Mouse (Mus musculus) layer of hippocampus, adult 18-20 months (tissue): ENCODE measurements around the gene Olfr92. TPM values are rescaled to one million over a fixed set of nuclear protein-coding genes. Genes with fewer than 3 reads are reported as not detected.
"Not testable (repeated sequence)": the region's sequence is repeated elsewhere in the genome, so short reads cannot be mapped to it uniquely, and the experiment has no call there.

Experiments used
- DNase-seq, 2 experiments: peaks; one replicate each; pipeline ENCODE4 v3.0.0; 2022; ENCODE audit warnings: low spot score in 2 of 2
- long read RNA-seq: library from polyadenylated mRNA; stranded (forward); transcript quantifications from one replicate; pipeline ENCODE4 v2.0.0, GENCODE M21; 2021
- total RNA-seq, 2 experiments: library from RNA; stranded (reverse); gene quantifications; 2 replicates each; pipeline ENCODE4 v1.2.3; 2021

Olfr92 gene
- not detected for total RNA-seq
- long read RNA-seq, result 0 reads

DNA sequence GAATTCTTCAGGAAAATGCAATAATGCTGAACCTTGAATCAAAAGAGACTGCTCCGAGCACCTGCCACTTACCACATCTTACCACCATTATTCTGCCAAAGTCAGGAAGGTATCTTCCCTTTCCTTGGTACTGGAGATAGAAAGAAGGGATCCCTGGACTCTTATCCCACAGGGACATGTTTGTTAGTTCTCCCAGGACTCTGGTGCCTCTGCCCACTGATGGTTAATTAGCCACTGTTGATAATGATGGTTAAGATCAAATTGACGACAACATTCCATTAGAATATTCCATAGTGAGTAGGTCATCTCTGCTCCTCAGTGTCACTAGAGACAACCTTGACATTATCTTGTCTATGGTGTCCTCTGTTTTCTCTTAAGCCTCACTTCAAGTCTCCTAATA, at the start of gene Olfr92:
Olfr92 (minus strand) TSS at position 101 of the 400 bp plus-strand sequence.
- DNase-seq, result no peak

GRCm38 (mm10) chr17:37161394-37161793, 41.5 kb upstream of the Olfr92 start, which contains the start of gene Olfr93:
TSS of gene Olfr93 (minus strand) at chr17:37161494.
- no peak for DNase-seq

- not testable (repeated sequence) for DNase-seq
Observed at GRCm38 (mm10) chr17:37131366-37131765, 11.5 kb upstream of the Olfr92 start.

DNA sequence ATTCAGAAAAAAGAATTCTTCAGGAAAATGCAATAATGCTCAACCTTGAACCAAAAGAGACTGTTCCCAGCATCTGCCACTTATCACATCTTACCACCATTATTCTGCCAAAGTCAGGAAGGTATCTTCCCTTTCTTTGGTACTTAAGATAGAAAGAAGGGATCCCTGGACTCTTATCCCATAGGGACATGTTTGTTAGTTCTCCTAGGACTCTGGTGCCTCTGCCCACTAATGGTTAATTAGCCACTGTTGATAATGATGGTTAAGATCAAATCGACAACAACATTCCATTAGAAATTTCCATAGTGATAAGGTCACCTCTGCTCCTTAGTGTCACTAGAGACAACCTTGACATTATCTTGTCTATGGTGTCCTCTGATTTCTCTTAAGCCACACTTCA, 21.7 kb downstream of the Olfr92 start, which contains the start of gene Olfr91:
Olfr91 (minus strand) TSS at position 101 of the 400 bp plus-strand sequence.
- no peak for DNase-seq

GRCm38 (mm10) chr17:37093289-37093688, 26.6 kb downstream of the Olfr92 start:
- no peak for DNase-seq

GRCm38 (mm10) chr17:37092198-37092597, 27.7 kb downstream of the Olfr92 start:
- DNase-seq, result no peak

- no peak for DNase-seq
Observed at GRCm38 (mm10) chr17:37088399-37088798, 31.5 kb downstream of the Olfr92 start, which contains the start of gene Olfr90. TSS of gene Olfr90 (minus strand) at chr17:37088499.

DNA sequence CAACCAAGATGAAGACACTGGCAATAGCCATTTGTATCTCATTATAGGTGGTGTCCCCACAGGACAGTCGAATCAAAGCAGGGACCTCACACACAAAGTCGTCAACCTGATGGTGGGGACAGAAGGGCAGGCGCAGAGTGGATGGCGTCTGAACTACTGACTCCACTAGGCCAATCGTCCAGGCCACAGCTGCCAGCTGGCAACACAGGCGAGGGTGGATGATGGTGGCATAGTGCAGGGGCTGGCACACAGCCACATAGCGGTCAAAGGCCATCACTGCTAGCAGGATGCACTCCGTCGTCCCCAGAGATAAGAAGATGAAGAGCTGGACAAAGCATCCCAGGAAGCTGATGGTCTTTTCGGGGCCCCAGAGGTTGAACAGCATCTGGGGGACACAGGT, 34.3 kb downstream of the Olfr92 start:
- no peak for DNase-seq

DNA sequence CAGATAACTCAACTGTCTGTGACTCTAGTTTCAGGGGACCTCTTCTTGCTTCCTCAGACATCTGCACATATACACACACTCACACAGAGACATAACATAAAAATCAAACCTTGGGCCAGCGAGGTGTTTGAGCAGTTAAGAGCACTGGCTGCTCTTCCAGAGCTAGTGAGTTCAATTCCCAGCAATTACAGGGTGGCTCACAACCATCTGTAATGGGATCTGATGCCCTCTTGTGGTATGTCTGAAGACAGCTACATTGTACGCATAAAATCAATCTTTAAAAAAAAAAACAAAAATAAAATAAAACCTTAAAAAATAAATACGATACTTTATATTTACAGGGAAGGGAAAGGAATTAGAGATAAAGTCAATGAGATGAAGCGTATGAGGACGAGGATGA, 35.3 kb downstream of the Olfr92 start:
- no peak for DNase-seq

DNA sequence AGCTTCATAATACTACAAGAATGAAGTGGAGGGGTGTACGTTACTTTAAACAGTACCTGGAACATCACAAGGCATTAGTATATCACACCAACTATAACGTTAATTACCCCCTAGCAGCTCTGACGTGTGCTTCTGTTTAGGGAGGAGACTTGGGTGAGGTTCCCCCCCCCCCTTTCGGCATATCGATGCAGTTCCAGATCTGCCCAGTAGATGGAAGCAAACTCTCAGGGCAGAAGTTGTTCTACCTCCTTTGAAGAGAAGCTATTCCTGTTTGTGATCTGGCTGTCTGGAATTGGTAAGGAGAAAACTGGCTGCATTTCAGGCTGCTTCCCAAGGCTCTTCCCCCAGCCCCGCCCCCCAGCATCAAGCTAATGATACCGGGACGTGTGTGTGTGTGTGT, 36.6 kb downstream of the Olfr92 start:
- DNase-seq, result peak in 1 of 2 experiments; percentile 67

GRCm38 (mm10) chr17:37081659-37082058, 38.2 kb downstream of the Olfr92 start:
- DNase-seq, result no peak

DNA sequence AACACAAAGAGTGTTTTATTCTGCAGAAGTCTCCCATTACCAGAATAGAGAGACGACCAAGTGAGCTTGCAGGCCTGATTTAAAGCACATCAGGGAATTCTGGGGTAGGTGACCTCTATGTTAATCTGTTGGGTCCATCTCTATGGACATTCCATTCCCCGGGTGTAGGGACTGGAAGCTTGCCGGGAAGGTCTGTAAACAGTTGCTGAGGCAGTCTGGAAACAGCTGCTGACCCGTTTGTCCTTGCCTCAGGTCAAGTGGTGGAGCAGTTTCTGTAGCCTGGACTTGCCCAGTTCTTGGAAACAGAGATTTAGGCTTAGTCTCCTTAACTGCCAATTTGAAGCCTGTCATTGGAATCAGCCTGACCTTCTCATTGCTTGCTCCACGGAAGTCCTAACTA, 39.8 kb downstream of the Olfr92 start:
- DNase-seq, result no peak

DNA sequence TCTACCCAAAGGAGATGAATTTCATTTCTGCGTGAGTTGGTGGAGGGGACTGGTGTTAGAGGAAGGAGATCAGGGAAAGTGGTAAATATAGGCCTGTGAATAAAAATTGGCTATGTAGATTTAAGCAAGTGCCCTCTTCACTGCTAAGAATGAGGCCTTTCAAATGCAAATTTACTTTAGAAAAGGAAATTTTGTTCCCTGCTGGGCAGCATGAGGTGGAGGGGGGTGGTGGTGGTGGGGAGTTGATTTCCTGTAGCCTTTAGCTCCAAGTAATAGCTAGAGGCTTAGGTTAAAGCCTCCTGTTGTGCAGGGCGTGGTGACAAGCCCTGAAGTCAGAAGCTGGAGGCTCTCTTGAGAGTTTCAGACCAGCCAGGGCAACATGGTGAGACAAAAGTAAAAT, 40.9 kb downstream of the Olfr92 start:
- peak in 1 of 2 experiments; percentile 12 for DNase-seq

GRCm38 (mm10) chr17:37078193-37078592, 41.7 kb downstream of the Olfr92 start:
- no peak for DNase-seq

DNA sequence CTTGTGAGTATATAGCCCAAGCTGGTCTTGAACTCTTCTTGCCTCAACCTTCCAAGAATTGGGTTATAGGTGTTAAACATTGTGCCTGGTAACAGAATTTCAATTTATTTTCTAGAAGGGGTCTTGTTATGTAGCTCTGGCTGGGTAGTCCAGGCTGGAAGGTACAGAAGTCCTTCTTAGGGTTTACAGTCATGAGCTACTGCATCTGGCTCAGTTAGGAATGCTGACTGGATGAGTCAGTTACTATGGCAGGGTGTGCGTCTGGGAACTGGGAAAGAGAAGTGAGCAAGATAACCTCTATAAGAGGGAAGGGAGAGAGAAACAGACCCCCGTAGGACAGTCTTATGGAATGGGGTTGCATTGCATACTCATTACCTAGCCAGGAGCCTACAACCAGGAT, 44.1 kb downstream of the Olfr92 start:
- no peak for DNase-seq

GRCm38 (mm10) chr17:37075181-37075580, 44.7 kb downstream of the Olfr92 start:
- DNase-seq, result peak in 1 of 2 experiments; percentile 4

- DNase-seq, result peak in 1 of 2 experiments; percentile 57
Observed at GRCm38 (mm10) chr17:37072730-37073276, 47.1 kb downstream of the Olfr92 start.

DNA sequence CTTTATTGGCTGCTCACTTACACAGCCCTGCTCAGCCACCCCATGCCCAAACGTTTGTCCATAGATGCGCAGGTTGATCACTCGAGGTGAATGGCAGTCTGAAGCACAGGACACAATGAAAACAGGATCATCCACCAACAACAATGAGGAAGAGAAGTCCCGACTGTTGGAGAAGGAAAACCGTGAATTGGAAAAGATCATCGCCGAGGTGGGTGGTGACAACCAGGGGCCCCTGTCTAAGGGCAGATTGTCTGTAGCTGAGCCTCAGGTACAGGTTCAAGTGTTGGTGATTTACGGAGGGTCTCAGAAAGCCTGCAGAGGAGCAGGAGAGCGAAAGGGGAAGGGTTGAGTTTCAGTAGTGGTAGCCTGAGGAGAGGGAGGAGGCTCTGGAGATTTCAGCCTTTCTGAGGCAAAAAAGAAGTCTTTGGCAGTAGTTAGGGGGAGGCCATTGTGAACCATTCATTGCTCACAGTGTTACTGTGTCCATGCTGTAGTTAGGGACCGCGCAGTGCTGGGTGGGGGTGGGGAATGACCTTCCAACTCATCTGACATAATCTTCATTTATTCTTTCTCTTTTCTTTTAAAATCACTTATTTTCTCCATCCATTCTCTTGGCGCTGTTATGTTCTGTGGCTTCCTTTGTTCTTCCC, 47.7 kb downstream of the Olfr92 start:
- peak in 1 of 2 experiments; percentile 6 for DNase-seq

- DNase-seq, result no peak
Observed at GRCm38 (mm10) chr17:37070121-37070520, 49.8 kb downstream of the Olfr92 start.

DNA sequence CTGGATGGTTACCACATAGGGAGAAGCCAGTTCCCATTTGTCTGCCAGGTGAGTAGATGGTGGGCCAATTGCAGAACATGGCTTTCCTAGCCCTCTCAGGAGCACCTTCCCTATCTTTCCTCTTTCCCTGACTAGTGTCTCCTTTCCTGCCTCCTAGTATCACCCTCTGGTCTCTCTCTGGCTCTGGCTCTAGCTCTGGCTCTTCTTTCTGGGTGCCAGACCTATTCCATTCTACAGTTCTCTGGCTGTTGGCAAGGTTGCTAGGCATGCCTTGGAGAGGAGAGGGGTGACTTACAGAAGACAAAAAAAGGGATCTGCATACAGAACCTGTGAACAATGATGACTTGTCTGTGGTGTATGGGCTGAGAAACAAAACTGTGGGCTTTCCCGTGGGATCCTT, 52.0 kb downstream of the Olfr92 start:
- peak in 1 of 2 experiments; percentile 2 for DNase-seq

DNA sequence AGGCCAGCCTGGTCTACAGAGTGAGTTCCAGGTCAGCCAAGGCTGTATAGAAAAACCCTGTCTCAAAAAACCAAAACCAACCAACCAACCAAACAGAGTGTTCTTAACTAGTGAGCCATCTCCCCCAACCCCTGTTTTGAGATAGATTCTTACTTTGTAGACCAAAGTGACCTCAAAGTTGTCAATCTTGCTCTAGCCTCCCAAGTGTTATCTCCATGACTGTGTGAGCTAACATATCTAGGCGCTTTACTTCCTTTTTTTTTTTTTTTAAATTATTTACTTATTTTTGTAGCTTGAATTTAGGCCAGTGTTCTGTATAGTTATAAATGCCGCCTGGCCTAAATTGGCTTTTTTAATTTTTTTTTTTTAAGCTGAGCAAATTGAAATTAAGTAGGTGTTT, 53.9 kb downstream of the Olfr92 start:
- DNase-seq, result no peak

- peak in 1 of 2 experiments; percentile 29 for DNase-seq
Observed at GRCm38 (mm10) chr17:37063686-37064495, 56.0 kb downstream of the Olfr92 start.
